8 mouse cellular contexts compared by ENCODE assay signal in genomic region chr2:129084959-129085358, GRCm38 (mm10). TPM values are rescaled to one million over a fixed set of nuclear protein-coding genes. Genes with fewer than 3 reads are reported as not detected.
DNase-seq lines count a peak whose midpoint lies in the region; ATAC-seq and TF ChIP-seq lines count a peak whose summit lies in the region.
"Had no signal": no experiment of that assay in that cellular context is flagged by ENCODE, and none has a peak within 500 bp of the region (broad histone marks: within the 10 kb centered on the region; RNA-seq: fewer than 3 reads in every experiment).

No protein-coding gene starts in this region.

- no peak overlapping the region for H3K4me3 ChIP-seq in intestine, postnatal 0 days (ENCODE audit: low read depth, low read length)
- no peak overlapping the region for H3K4me3 ChIP-seq in intestine, embryonic 16.5 days (ENCODE audit: low read length)
- H3K4me3 ChIP-seq: lung, embryonic 15.5 days had no signal

- H3K4me1 ChIP-seq in intestine, postnatal 0 days (replicated peaks; ENCODE audit: control insufficient read depth, insufficient read depth, low read length), result no peaks in the 10 kb centered on the region
- H3K4me1 ChIP-seq in intestine, embryonic 16.5 days (ENCODE audit: control insufficient read depth, insufficient read depth, low read length), result no peaks in the 10 kb centered on the region
- H3K4me1 ChIP-seq: lung, embryonic 15.5 days had no signal

- ATAC-seq in intestine, postnatal 0 days, result no peak
- no peak for ATAC-seq in intestine, embryonic 16.5 days
- ATAC-seq in CD4-positive, CD25-positive, alpha-beta regulatory T cell, adult 4 months, result peak; percentile 66

- no peak overlapping the region for H3K4me2 ChIP-seq in intestine, postnatal 0 days (replicated peaks; ENCODE audit: low read depth)
- H3K4me2 ChIP-seq in intestine, embryonic 16.5 days (ENCODE audit: low read depth, low read length), result no peak overlapping the region
- H3K4me2 ChIP-seq: lung, embryonic 15.5 days had no signal

- no peak overlapping the region for H3K27ac ChIP-seq in intestine, postnatal 0 days (ENCODE audit: low read depth, low read length)
- no peak overlapping the region for H3K27ac ChIP-seq in intestine, embryonic 16.5 days (ENCODE audit: low read length)
- H3K27ac ChIP-seq: lung, embryonic 15.5 days had no signal

- peaks cover 5% of the 10 kb centered on the region; the same call in 1 of the 2 replicates for H3K36me3 ChIP-seq in intestine, postnatal 0 days (ENCODE audit: control insufficient read depth, insufficient read depth)
- H3K36me3 ChIP-seq in intestine, embryonic 16.5 days (ENCODE audit: control insufficient read depth, insufficient read depth, low read length), result no peaks in the 10 kb centered on the region

- no peaks in the 10 kb centered on the region for H3K27me3 ChIP-seq in intestine, postnatal 0 days (replicated peaks; ENCODE audit: control insufficient read depth, insufficient read depth, low read length)
- no peaks in the 10 kb centered on the region for H3K27me3 ChIP-seq in intestine, embryonic 16.5 days (replicated peaks; ENCODE audit: control insufficient read depth, insufficient read depth, low read length)
- H3K27me3 ChIP-seq: lung, embryonic 15.5 days had no signal

- H3K9ac ChIP-seq in intestine, postnatal 0 days (ENCODE audit: low read depth, low read length), result no peak overlapping the region
- H3K9ac ChIP-seq in intestine, embryonic 16.5 days (ENCODE audit: low read depth, low read length), result no peak overlapping the region
- H3K9ac ChIP-seq: lung, embryonic 15.5 days had no signal

- TF ChIP-seq CTCF in intestine, postnatal 0 days (IDR thresholded peaks at IDR 0.05; ENCODE audit: low read depth), result peak; percentile 76

- WGBS in intestine, postnatal 0 days, result 71% methylated on average over 2 of the region's 2 CpGs
- 50% methylated on average over 2 of the region's 2 CpGs for WGBS in intestine, embryonic 16.5 days

- H3K9me3 ChIP-seq in intestine, postnatal 0 days (ENCODE audit: control insufficient read depth), result no peaks in the 10 kb centered on the region
- H3K9me3 ChIP-seq in intestine, embryonic 16.5 days (ENCODE audit: control insufficient read depth, low read length), result peaks cover 3% of the 10 kb centered on the region; the same call in 1 of the 2 replicates
- H3K9me3 ChIP-seq: lung, embryonic 15.5 days had no signal

- DNase-seq in T-cell, adult 2 months (ENCODE audit: low spot score), result peak; percentile 5
- peak; percentile 41 to 48 for DNase-seq in kidney, postnatal 4 days
- DNase-seq in thymus, postnatal 36 days, result peak; percentile 21
- no peak for DNase-seq in layer of hippocampus, adult 8-10 months (ENCODE audit: low spot score in 2 of 2)

RNA-seq across cellular contexts. Expression of gene Polr1b, which starts 15.8 kb away (rescaled TPM):
- 5.3 and 6.0 TPM in 2 replicates for polyA plus RNA-seq in intestine, postnatal 0 days (2015; fragmentation: Nextera tagmentation; extraction: Ambion mirVana)
- polyA plus RNA-seq in intestine, embryonic 16.5 days (2015; fragmentation: Nextera tagmentation; extraction: Ambion mirVana), result 19.6 and 21.8 TPM in 2 replicates
- 10 to 100 TPM; 16.3 to 32.3 TPM for polyA plus RNA-seq in CD4-positive, CD25-positive, alpha-beta regulatory T cell, adult 4 months (2017; shearing (Covaris generic))
- 10 to 100 TPM; 19.7 to 22.1 (median 21.2) TPM for total RNA-seq in layer of hippocampus, adult 8-10 months (2022)

RNA-seq across cellular contexts. Expression of gene Ttl, which starts 19.2 kb away (rescaled TPM):
- 3.4 and 3.5 TPM in 2 replicates for polyA plus RNA-seq in intestine, postnatal 0 days (2015; fragmentation: Nextera tagmentation; extraction: Ambion mirVana)
- 8.2 and 9.1 TPM in 2 replicates for polyA plus RNA-seq in intestine, embryonic 16.5 days (2015; fragmentation: Nextera tagmentation; extraction: Ambion mirVana)
- 1 to 10 TPM; 2.2 to 2.4 TPM for polyA plus RNA-seq in CD4-positive, CD25-positive, alpha-beta regulatory T cell, adult 4 months (2017; shearing (Covaris generic))
- 10 to 100 TPM; 32.4 to 37.3 (median 35.4) TPM for total RNA-seq in layer of hippocampus, adult 8-10 months (2022)

RNA-seq across cellular contexts. Expression of gene Vinac1, which starts 37.0 kb away (rescaled TPM):
- not detected in 2 replicates for polyA plus RNA-seq in intestine, postnatal 0 days (2015; fragmentation: Nextera tagmentation; extraction: Ambion mirVana)
- 0.05 and 0.12 TPM in 2 replicates for polyA plus RNA-seq in intestine, embryonic 16.5 days (2015; fragmentation: Nextera tagmentation; extraction: Ambion mirVana)
- not detected for polyA plus RNA-seq in CD4-positive, CD25-positive, alpha-beta regulatory T cell, adult 4 months (2017; shearing (Covaris generic))
- under 1 TPM in 1 of 4 experiments, not detected in 3; 0.11 TPM for total RNA-seq in layer of hippocampus, adult 8-10 months (2022)

RNA-seq across cellular contexts. Expression of gene Chchd5, which starts 44.5 kb away (rescaled TPM):
- polyA plus RNA-seq in intestine, postnatal 0 days (2015; fragmentation: Nextera tagmentation; extraction: Ambion mirVana), result 17.6 and 19.0 TPM in 2 replicates
- 23.8 and 26.9 TPM in 2 replicates for polyA plus RNA-seq in intestine, embryonic 16.5 days (2015; fragmentation: Nextera tagmentation; extraction: Ambion mirVana)
- polyA plus RNA-seq in CD4-positive, CD25-positive, alpha-beta regulatory T cell, adult 4 months (2017; shearing (Covaris generic)), result 10 to 100 TPM; 31.0 to 40.3 TPM
- 10 to 100 TPM; 11.8 to 14.3 (median 12.4) TPM for total RNA-seq in layer of hippocampus, adult 8-10 months (2022)

Comparison
In these comparisons a context has a peak if more than half of its experiments do, and no peak if none do; other contexts are left out.
1. DNase-seq: peak in T-cell, adult 2 months (single experiment), kidney, postnatal 4 days (2 of 2) and thymus, postnatal 36 days (2 of 2); none in layer of hippocampus, adult 8-10 months (0 of 2).